Mouse (Mus musculus): ENCODE measurements around the gene Amer2. TPM values are rescaled to one million over a fixed set of nuclear protein-coding genes. Genes with fewer than 3 reads are reported as not detected.

The Amer2 gene
- total RNA-seq, 2 experiments from 2014 or later, result 2.2 to 3.1 TPM

Other genes with a start within 250 kb of the Amer2 start
- 1 to 10 TPM in 1 of 2 experiments, under 1 TPM in 1; 0.99 to 1.9 TPM for gene Atp8a2, start 176.1 kb upstream of the Amer2 start, total RNA-seq (2021)
- not detected for gene Nupl1, start 121.8 kb upstream of the Amer2 start, total RNA-seq (2021)
- 10 to 100 TPM; 35.7 to 47.4 TPM for gene Gm49336, start 121.8 kb upstream of the Amer2 start, total RNA-seq (2021)
- 10 to 100 TPM; 49.1 to 54.7 TPM for gene Mtmr6, start 108.0 kb upstream of the Amer2 start, total RNA-seq (2021)